Mouse (Mus musculus) CH12F3 (cell line): ENCODE measurements around the gene Pmis2.

ENCODE experiments used
- in situ Hi-C: fragments of 300-500 bp; cut with MboI; formaldehyde crosslinking; loops from 2 replicates; pipeline ENCODE4 v1.14.3; 2020; ENCODE audit warnings: low sequenced_read_pairs

Gene Pmis2

GRCm38 (mm10) chr7:30671480-30671879, at the start of gene Pmis2:
Gene Pmis2 (minus strand): TSS chr7:30671605.
- in situ Hi-C loops = no loop called here

GRCm38 (mm10) chr7:30719669-30720068, 48.3 kb upstream of the Pmis2 start:
- in situ Hi-C loops = no loop called here

- in situ Hi-C loops = no loop called here
Measured at GRCm38 (mm10) chr7:30717716-30718046, 46.3 kb upstream of the Pmis2 start.

GRCm38 (mm10) chr7:30717006-30717715, 45.8 kb upstream of the Pmis2 start:
- in situ Hi-C loops = no loop called here

- in situ Hi-C loops = no loop called here
Measured at GRCm38 (mm10) chr7:30711942-30712341, 40.5 kb upstream of the Pmis2 start, which contains the start of gene Atp4a. Gene Atp4a (plus strand): TSS chr7:30712209.

- in situ Hi-C loops = no loop called here
Measured at GRCm38 (mm10) chr7:30707441-30707840, 36.0 kb upstream of the Pmis2 start.

- in situ Hi-C loops = no loop called here
Measured at GRCm38 (mm10) chr7:30706214-30706882, 34.9 kb upstream of the Pmis2 start.

GRCm38 (mm10) chr7:30698589-30698988, 27.2 kb upstream of the Pmis2 start, which contains the start of gene 2200002J24Rik:
Gene 2200002J24Rik (plus strand): TSS chr7:30698926.
- in situ Hi-C loops = no loop called here

- in situ Hi-C loops = no loop called here
Measured at GRCm38 (mm10) chr7:30698101-30698500, 26.7 kb upstream of the Pmis2 start.

- in situ Hi-C loops = no loop called here
Measured at GRCm38 (mm10) chr7:30688325-30688724, 16.9 kb upstream of the Pmis2 start.

GRCm38 (mm10) chr7:30683425-30683824, 12.0 kb upstream of the Pmis2 start:
- in situ Hi-C loops = no loop called here

- in situ Hi-C loops = no loop called here
Measured at GRCm38 (mm10) chr7:30681897-30682296, 10.5 kb upstream of the Pmis2 start.

- in situ Hi-C loops = no loop called here
Measured at GRCm38 (mm10) chr7:30678263-30678975, 7.0 kb upstream of the Pmis2 start.

- in situ Hi-C loops = no loop called here
Measured at GRCm38 (mm10) chr7:30669229-30669628, 2.2 kb downstream of the Pmis2 start.

GRCm38 (mm10) chr7:30665321-30665720, 6.1 kb downstream of the Pmis2 start:
- in situ Hi-C loops = no loop called here

GRCm38 (mm10) chr7:30664529-30665200, 6.7 kb downstream of the Pmis2 start, which contains the start of gene Haus5:
Gene Haus5 (minus strand): TSS chr7:30664994.
- in situ Hi-C loops = no loop called here

- in situ Hi-C loops = no loop called here
Measured at GRCm38 (mm10) chr7:30649591-30650540, 21.5 kb downstream of the Pmis2 start, which contains the start of gene Rbm42. Gene Rbm42 (minus strand): TSS chr7:30650317.

GRCm38 (mm10) chr7:30639083-30639482, 32.3 kb downstream of the Pmis2 start:
- in situ Hi-C loops = no loop called here

GRCm38 (mm10) chr7:30636395-30636794, 35.0 kb downstream of the Pmis2 start:
- in situ Hi-C loops = no loop called here

- in situ Hi-C loops = no loop called here
Measured at GRCm38 (mm10) chr7:30635752-30636151, 35.7 kb downstream of the Pmis2 start, which contains the start of gene Etv2. Gene Etv2 (minus strand): TSS chr7:30635852.
